Mouse (Mus musculus): ENCODE measurements around the gene Pp2d1. TPM values are rescaled to one million over a fixed set of nuclear protein-coding genes. Genes with fewer than 3 reads are reported as not detected.

Pp2d1 gene
- polyA plus RNA-seq, 1 experiment from 2014 or later: 0.49 TPM

DNA sequence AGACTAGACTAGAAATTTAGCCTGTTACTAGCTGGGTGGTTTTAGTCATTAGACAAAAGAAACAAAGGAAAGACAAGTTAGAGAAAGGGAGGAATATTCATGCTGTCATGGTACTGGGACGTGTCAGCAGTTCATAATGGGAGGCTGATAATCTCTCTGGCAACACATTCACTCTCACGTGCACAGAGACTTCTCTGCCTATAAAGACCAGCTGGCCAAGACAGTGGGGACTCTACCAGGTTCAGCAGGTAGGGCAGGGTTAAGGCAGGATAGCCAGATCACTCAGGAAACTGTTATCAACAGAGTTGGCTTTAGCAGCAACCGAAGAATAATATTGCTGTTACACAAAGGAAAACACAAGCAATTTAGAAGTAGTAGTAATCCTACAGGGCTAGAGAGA lies 18.2 kb upstream of the Pp2d1 start:
- DNase-seq (ENCODE audit: low spot score): no peak
- no peaks in the 10 kb centered on the region for H3K27me3 ChIP-seq (replicated peaks; ENCODE audit: low read depth, poor library complexity, severe bottlenecking)
- 71% methylated on average over 3 of the region's 3 CpGs for WGBS
- no peaks in the 10 kb centered on the region for H3K4me1 ChIP-seq
- H3K36me3 ChIP-seq (replicated peaks): no peaks in the 10 kb centered on the region
- H3K9me3 ChIP-seq: no peaks in the 10 kb centered on the region
- no peak overlapping the region for H3K27ac ChIP-seq (replicated peaks)
- H3K4me3 ChIP-seq: no peak overlapping the region

- no peak overlapping the region for H3K4me3 ChIP-seq
- H3K4me1 ChIP-seq: no peaks in the 10 kb centered on the region
- no peaks in the 10 kb centered on the region for H3K27me3 ChIP-seq (replicated peaks; ENCODE audit: low read depth, poor library complexity, severe bottlenecking)
- 85% methylated on average over 3 of the region's 3 CpGs for WGBS
- H3K36me3 ChIP-seq (replicated peaks): no peaks in the 10 kb centered on the region
- DNase-seq (ENCODE audit: low spot score): no peak
- no peak overlapping the region for H3K27ac ChIP-seq (replicated peaks)
- H3K9me3 ChIP-seq: no peaks in the 10 kb centered on the region
These were observed 15.6 kb upstream of the Pp2d1 start for GRCm38 (mm10) chr17:53554813-53555212.

DNA sequence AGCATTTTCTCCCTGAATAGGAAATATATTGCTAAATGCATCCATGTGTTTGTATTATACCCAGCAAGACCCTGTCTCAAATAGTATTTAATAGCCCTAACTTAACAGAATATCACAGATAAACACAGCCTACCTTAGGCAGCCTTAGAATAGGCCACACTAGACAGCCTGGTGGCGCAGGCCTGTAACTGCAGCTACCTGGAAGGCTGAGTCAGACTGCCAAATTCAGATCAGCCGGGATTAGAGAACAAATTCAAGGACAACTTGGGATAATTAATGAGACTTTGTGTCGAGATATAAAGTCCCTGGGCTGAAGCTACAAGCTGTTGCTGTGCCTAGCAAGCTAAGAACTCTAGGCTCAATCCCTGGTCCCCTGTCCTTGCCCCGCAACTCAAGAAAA lies 14.8 kb upstream of the Pp2d1 start:
- no peaks in the 10 kb centered on the region for H3K36me3 ChIP-seq (replicated peaks)
- no peaks in the 10 kb centered on the region for H3K27me3 ChIP-seq (replicated peaks; ENCODE audit: low read depth, poor library complexity, severe bottlenecking)
- DNase-seq (ENCODE audit: low spot score): no peak
- H3K4me3 ChIP-seq: no peak overlapping the region
- no peak overlapping the region for H3K27ac ChIP-seq (replicated peaks)
- no peaks in the 10 kb centered on the region for H3K4me1 ChIP-seq
- WGBS: 69% methylated on average over 4 of the region's 4 CpGs
- H3K9me3 ChIP-seq: no peaks in the 10 kb centered on the region

DNA sequence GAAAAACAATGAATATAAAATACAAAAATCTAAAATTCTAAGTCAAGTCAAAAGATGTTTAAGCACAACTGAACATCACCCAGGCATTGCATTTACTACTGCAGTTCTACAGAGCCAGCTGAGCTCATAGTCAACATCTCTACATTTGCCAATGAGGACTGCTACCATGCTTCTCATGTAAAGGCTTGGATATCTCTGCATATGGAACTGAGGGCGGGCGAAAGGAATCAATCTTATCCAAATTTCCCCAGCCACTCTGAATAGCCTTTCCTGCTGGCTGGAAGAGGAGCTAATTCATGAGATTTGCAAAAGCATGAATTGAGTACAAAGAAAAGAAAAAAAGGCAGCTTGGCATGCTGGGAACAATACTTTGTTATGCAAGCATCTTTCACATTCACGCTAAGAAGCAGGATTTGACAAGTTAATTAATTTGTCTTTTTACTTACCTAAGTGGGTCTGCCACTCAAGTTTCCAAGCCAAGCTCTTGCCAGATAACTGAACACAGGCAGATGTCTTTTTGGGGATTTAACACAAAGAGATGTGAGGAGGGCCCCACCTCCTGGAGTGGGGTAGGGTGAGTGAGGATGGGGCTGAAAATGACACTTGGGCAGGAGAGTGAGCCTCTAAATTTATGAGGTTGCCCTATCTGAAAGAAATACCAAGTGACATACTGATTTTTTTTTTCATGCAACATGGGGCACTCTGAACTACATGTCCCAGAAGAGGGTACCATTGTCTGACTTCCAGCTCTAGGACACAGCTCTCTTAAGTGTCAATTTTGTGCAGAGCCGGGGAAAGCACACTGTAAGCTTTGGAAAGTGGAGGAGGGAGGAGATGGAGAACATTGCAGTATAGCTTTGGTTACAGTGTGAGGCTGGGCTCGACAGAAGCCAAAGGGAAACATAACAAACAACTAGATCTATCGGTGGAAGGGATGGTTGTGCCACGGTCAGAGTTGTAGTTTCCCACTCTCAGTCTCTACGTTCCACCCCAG lies 12.4 kb upstream of the Pp2d1 start:
- no peaks in the 10 kb centered on the region for H3K27me3 ChIP-seq (replicated peaks; ENCODE audit: low read depth, poor library complexity, severe bottlenecking)
- H3K27ac ChIP-seq (replicated peaks): no peak overlapping the region
- no peak overlapping the region for H3K4me3 ChIP-seq
- DNase-seq (ENCODE audit: low spot score): no peak
- H3K4me1 ChIP-seq: no peaks in the 10 kb centered on the region
- H3K9me3 ChIP-seq: no peaks in the 10 kb centered on the region
- 63% methylated on average over 8 of the region's 8 CpGs for WGBS
- no peaks in the 10 kb centered on the region for H3K36me3 ChIP-seq (replicated peaks)

DNA sequence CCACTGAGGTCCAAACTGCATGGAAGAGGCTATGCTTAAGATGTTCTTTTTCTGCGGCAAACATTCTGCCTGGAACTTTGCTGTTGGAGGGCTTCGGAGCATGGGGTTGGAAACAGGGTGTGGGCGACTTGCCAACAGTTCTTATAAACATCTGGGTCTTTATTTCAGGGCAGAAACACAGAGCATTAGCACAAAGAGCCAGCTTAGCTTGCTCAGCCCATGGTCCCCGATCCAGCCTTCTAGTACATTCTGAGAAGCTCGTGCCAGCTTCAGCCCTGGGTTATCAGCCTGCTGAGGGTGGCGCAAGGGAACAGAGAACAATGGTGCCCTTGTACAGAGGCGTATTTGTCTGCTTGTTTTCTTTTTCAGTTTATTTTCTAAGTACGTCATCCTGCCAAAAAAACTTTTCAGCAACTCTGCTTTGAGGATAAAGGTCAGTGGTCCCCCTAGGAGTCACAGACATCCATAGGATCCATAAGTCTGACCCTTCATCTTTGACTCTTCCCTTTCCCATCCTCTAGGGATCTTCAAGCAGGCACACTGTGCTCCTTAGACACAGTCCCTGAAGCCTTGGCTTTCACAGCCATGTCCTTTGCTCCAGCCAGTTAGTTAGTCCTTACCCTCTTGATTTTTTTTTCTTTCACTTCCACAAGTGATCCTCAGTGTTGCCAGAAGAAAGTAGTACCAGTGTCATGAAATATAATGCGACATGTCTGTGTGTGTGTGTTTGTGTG lies 4.5 kb upstream of the Pp2d1 start:
- no peak overlapping the region for H3K27ac ChIP-seq (replicated peaks)
- 73% methylated on average over 9 of the region's 9 CpGs for WGBS
- no peaks in the 10 kb centered on the region for H3K4me1 ChIP-seq
- H3K36me3 ChIP-seq (replicated peaks): no peaks in the 10 kb centered on the region
- no peak for DNase-seq (ENCODE audit: low spot score)
- no peak overlapping the region for H3K4me3 ChIP-seq
- H3K27me3 ChIP-seq (replicated peaks; ENCODE audit: low read depth, poor library complexity, severe bottlenecking): no peaks in the 10 kb centered on the region
- H3K9me3 ChIP-seq: no peaks in the 10 kb centered on the region

GRCm38 (mm10) chr17:53542536-53542935 lies 3.3 kb upstream of the Pp2d1 start:
- DNase-seq (ENCODE audit: low spot score): no peak
- Histone ChIP-seq H3K27ac (replicated peaks) (no peak overlapping the region), H3K4me1 (no peaks in the 10 kb centered on the region), H3K36me3 (replicated peaks) (no peaks in the 10 kb centered on the region), H3K4me3 (no peak overlapping the region), H3K27me3 (replicated peaks; ENCODE audit: low read depth, poor library complexity, severe bottlenecking) (no peaks in the 10 kb centered on the region), H3K9me3 (no peaks in the 10 kb centered on the region)
- 95% methylated on average over 4 of the region's 4 CpGs for WGBS

GRCm38 (mm10) chr17:53532425-53532824 lies 6.8 kb downstream of the Pp2d1 start:
- WGBS: 85% methylated on average over 2 of the region's 2 CpGs
- Histone ChIP-seq H3K36me3 (replicated peaks) (no peaks in the 10 kb centered on the region), H3K4me3 (no peak overlapping the region), H3K9me3 (no peaks in the 10 kb centered on the region), H3K27ac (replicated peaks) (no peak overlapping the region), H3K4me1 (no peaks in the 10 kb centered on the region), H3K27me3 (replicated peaks; ENCODE audit: low read depth, poor library complexity, severe bottlenecking) (no peaks in the 10 kb centered on the region)
- no peak for DNase-seq (ENCODE audit: low spot score)

DNA sequence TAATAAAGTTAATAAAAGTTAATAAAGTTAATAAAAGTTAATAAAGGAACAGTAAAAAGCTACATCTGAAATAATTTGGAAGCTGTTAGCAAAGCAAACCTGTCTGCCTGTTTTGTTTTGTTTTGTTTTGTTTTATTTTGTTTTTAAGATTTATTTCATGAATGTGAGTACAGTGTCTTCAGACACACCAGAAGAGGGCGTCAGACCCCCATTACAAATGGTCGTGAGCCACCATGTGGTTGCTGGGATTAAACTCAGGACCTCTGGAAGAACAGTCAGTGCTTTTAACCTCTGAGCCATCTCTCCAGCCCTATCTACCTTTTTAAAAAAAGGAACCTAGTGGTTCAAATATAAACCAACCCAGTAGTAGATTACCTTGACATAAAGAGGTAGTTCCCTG lies 8.1 kb downstream of the Pp2d1 start:
- 55% methylated on average over 2 of the region's 2 CpGs for WGBS
- no peak overlapping the region for H3K27ac ChIP-seq (replicated peaks)
- H3K9me3 ChIP-seq: no peaks in the 10 kb centered on the region
- H3K36me3 ChIP-seq (replicated peaks): no peaks in the 10 kb centered on the region
- H3K4me3 ChIP-seq: no peak overlapping the region
- no peaks in the 10 kb centered on the region for H3K4me1 ChIP-seq
- no peaks in the 10 kb centered on the region for H3K27me3 ChIP-seq (replicated peaks; ENCODE audit: low read depth, poor library complexity, severe bottlenecking)
- no peak for DNase-seq (ENCODE audit: low spot score)

GRCm38 (mm10) chr17:53528034-53528433 lies 11.2 kb downstream of the Pp2d1 start:
- H3K4me3 ChIP-seq: no peak overlapping the region
- WGBS: 94% methylated on average over 2 of the region's 2 CpGs
- H3K9me3 ChIP-seq: no peaks in the 10 kb centered on the region
- no peaks in the 10 kb centered on the region for H3K36me3 ChIP-seq (replicated peaks)
- H3K4me1 ChIP-seq: no peaks in the 10 kb centered on the region
- no peaks in the 10 kb centered on the region for H3K27me3 ChIP-seq (replicated peaks; ENCODE audit: low read depth, poor library complexity, severe bottlenecking)
- DNase-seq (ENCODE audit: low spot score): no peak
- H3K27ac ChIP-seq (replicated peaks): no peak overlapping the region

- no peak for DNase-seq (ENCODE audit: low spot score)
These were observed 18.7 kb downstream of the Pp2d1 start for GRCm38 (mm10) chr17:53520509-53520908.

GRCm38 (mm10) chr17:53519364-53519763 lies 19.9 kb downstream of the Pp2d1 start:
- no peaks in the 10 kb centered on the region for H3K4me1 ChIP-seq
- no peak for DNase-seq (ENCODE audit: low spot score)
- no peaks in the 10 kb centered on the region for H3K27me3 ChIP-seq (replicated peaks; ENCODE audit: low read depth, poor library complexity, severe bottlenecking)
- H3K36me3 ChIP-seq (replicated peaks): peaks cover 16% of the 10 kb centered on the region
- no peaks in the 10 kb centered on the region for H3K9me3 ChIP-seq
- no peak overlapping the region for H3K27ac ChIP-seq (replicated peaks)
- H3K4me3 ChIP-seq: no peak overlapping the region

More at GRCm38 (mm10) chr17:53520509-53520908, 18.7 kb downstream of the Pp2d1 start:
- no peaks in the 10 kb centered on the region for H3K9me3 ChIP-seq
- H3K27me3 ChIP-seq (replicated peaks; ENCODE audit: low read depth, poor library complexity, severe bottlenecking): no peaks in the 10 kb centered on the region
- no peak overlapping the region for H3K27ac ChIP-seq (replicated peaks)
- H3K36me3 ChIP-seq (replicated peaks): peaks cover 7% of the 10 kb centered on the region
- no peak overlapping the region for H3K4me3 ChIP-seq
- H3K4me1 ChIP-seq: no peaks in the 10 kb centered on the region

DNA sequence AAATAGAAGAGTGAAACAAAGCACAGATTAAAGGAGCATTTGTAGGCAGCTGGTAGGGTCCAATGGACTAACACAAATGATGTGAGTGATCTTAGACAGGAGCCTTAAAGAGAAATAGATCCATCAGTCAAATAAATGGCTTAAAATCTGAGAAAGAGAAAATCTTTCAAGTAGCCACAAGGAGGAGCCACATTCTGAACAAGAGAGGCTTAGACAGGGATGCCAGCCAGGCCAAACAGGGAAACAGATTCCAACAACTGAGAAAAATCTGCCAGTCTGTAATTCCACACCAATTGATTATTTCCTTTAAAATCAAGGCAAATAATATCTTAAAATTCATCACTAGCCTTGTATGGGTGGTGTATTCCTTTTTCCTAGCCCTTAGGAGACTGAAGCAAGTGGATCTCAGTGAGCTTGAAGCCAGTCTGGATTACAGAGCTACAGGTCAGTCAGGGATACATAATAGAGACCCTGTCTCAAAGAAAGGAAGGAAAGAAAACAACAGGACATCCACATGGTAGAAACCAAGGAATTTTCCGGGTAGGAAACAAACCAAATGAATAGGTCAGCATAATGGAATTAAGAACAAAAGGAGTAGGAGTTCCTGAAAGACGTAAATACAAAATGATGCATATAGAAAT lies 26.8 kb downstream of the Pp2d1 start:
- no peak for DNase-seq (ENCODE audit: low spot score)
- Histone ChIP-seq H3K27ac (replicated peaks) (no peak overlapping the region), H3K9me3 (no peaks in the 10 kb centered on the region), H3K4me1 (peaks cover 11% of the 10 kb centered on the region; the same call in 1 of the 2 replicates), H3K27me3 (replicated peaks; ENCODE audit: low read depth, poor library complexity, severe bottlenecking) (no peaks in the 10 kb centered on the region), H3K36me3 (replicated peaks) (peaks cover 16% of the 10 kb centered on the region), H3K4me3 (no peak overlapping the region)
- 81% methylated on average over 2 of the region's 2 CpGs for WGBS
